Mouse (Mus musculus): ENCODE results near the gene Slit3. TPM values are rescaled to one million over a fixed set of nuclear protein-coding genes. Genes with fewer than 3 reads are reported as not detected.

Gene Slit3
- polyA plus RNA-seq, 1 experiment: 0.04 TPM

GRCm38 (mm10) chr11:35704927-35705326 is 583.9 kb downstream of the Slit3 start:
- TF ChIP-seq FLI1 (IDR thresholded peaks at IDR 0.05; ENCODE audit: low read length): no peak
- TF ChIP-seq GATA1 (IDR thresholded peaks at IDR 0.05; ENCODE audit: borderline replicate concordance, low read length): no peak
- H3K4me1 ChIP-seq: no peaks in the 10 kb centered on the region
- no peaks in the 10 kb centered on the region for H3K36me3 ChIP-seq (replicated peaks; ENCODE audit: low read length)
- no peak overlapping the region for H3K4me3 ChIP-seq (replicated peaks)
- H3K27me3 ChIP-seq (replicated peaks): no peaks in the 10 kb centered on the region
- peaks cover 42% of the 10 kb centered on the region for H3K9me3 ChIP-seq

- no peaks in the 10 kb centered on the region for H3K36me3 ChIP-seq (replicated peaks; ENCODE audit: low read length)
- H3K9me3 ChIP-seq: peaks cover 48% of the 10 kb centered on the region
- H3K4me1 ChIP-seq: no peaks in the 10 kb centered on the region
- H3K27me3 ChIP-seq (replicated peaks): no peaks in the 10 kb centered on the region
- no peak for TF ChIP-seq FLI1 (IDR thresholded peaks at IDR 0.05; ENCODE audit: low read length)
- TF ChIP-seq GATA1 (IDR thresholded peaks at IDR 0.05; ENCODE audit: borderline replicate concordance, low read length): no peak
- no peak overlapping the region for H3K4me3 ChIP-seq (replicated peaks)
These were observed 586.4 kb downstream of the Slit3 start for GRCm38 (mm10) chr11:35707431-35707830.

GRCm38 (mm10) chr11:35711314-35711713 is 590.3 kb downstream of the Slit3 start:
- Histone ChIP-seq H3K9me3 (peaks cover 34% of the 10 kb centered on the region), H3K4me3 (replicated peaks) (no peak overlapping the region), H3K4me1 (no peaks in the 10 kb centered on the region), H3K27me3 (replicated peaks) (no peaks in the 10 kb centered on the region), H3K36me3 (replicated peaks; ENCODE audit: low read length) (no peaks in the 10 kb centered on the region)
- TF ChIP-seq GATA1 (IDR thresholded peaks at IDR 0.05; ENCODE audit: borderline replicate concordance, low read length) (no peak), FLI1 (IDR thresholded peaks at IDR 0.05; ENCODE audit: low read length) (no peak)

- H3K9me3 ChIP-seq: peaks cover 40% of the 10 kb centered on the region
- TF ChIP-seq FLI1 (IDR thresholded peaks at IDR 0.05; ENCODE audit: low read length): no peak
- TF ChIP-seq GATA1 (IDR thresholded peaks at IDR 0.05; ENCODE audit: borderline replicate concordance, low read length): no peak
- H3K27me3 ChIP-seq (replicated peaks): no peaks in the 10 kb centered on the region
- H3K4me3 ChIP-seq (replicated peaks): no peak overlapping the region
- no peaks in the 10 kb centered on the region for H3K36me3 ChIP-seq (replicated peaks; ENCODE audit: low read length)
- H3K4me1 ChIP-seq: no peaks in the 10 kb centered on the region
These were observed 597.9 kb downstream of the Slit3 start for GRCm38 (mm10) chr11:35718881-35719280.

- Histone ChIP-seq H3K36me3 (replicated peaks; ENCODE audit: low read length) (no peaks in the 10 kb centered on the region), H3K27me3 (replicated peaks) (no peaks in the 10 kb centered on the region), H3K9me3 (peaks cover 19% of the 10 kb centered on the region), H3K4me1 (no peaks in the 10 kb centered on the region), H3K4me3 (replicated peaks) (no peak overlapping the region)
- TF ChIP-seq FLI1 (IDR thresholded peaks at IDR 0.05; ENCODE audit: low read length) (no peak), GATA1 (IDR thresholded peaks at IDR 0.05; ENCODE audit: borderline replicate concordance, low read length) (no peak)
These were observed 602.9 kb downstream of the Slit3 start for GRCm38 (mm10) chr11:35723876-35724275.

GRCm38 (mm10) chr11:35726341-35726846 is 605.4 kb downstream of the Slit3 start:
- no peak overlapping the region for H3K4me3 ChIP-seq (replicated peaks)

GRCm38 (mm10) chr11:35728200-35728599 is 607.2 kb downstream of the Slit3 start:
- H3K9me3 ChIP-seq: peaks cover 12% of the 10 kb centered on the region
- no peaks in the 10 kb centered on the region for H3K27me3 ChIP-seq (replicated peaks)
- no peaks in the 10 kb centered on the region for H3K4me1 ChIP-seq
- no peak overlapping the region for H3K4me3 ChIP-seq (replicated peaks)
- no peak for TF ChIP-seq GATA1 (IDR thresholded peaks at IDR 0.05; ENCODE audit: borderline replicate concordance, low read length)
- no peak for TF ChIP-seq FLI1 (IDR thresholded peaks at IDR 0.05; ENCODE audit: low read length)
- H3K36me3 ChIP-seq (replicated peaks; ENCODE audit: low read length): no peaks in the 10 kb centered on the region

More at GRCm38 (mm10) chr11:35726341-35726846, 605.4 kb downstream of the Slit3 start:
- Histone ChIP-seq H3K9me3 (peaks cover 19% of the 10 kb centered on the region), H3K27me3 (replicated peaks) (no peaks in the 10 kb centered on the region), H3K4me1 (no peaks in the 10 kb centered on the region), H3K36me3 (replicated peaks; ENCODE audit: low read length) (no peaks in the 10 kb centered on the region)
- TF ChIP-seq GATA1 (IDR thresholded peaks at IDR 0.05; ENCODE audit: borderline replicate concordance, low read length): no peak
- TF ChIP-seq FLI1 (IDR thresholded peaks at IDR 0.05; ENCODE audit: low read length): no peak

GRCm38 (mm10) chr11:35729186-35729585 is 608.2 kb downstream of the Slit3 start:
- TF ChIP-seq FLI1 (IDR thresholded peaks at IDR 0.05; ENCODE audit: low read length) (no peak), GATA1 (IDR thresholded peaks at IDR 0.05; ENCODE audit: borderline replicate concordance, low read length) (no peak)
- no peak overlapping the region for H3K4me3 ChIP-seq (replicated peaks)
- H3K36me3 ChIP-seq (replicated peaks; ENCODE audit: low read length): no peaks in the 10 kb centered on the region
- no peaks in the 10 kb centered on the region for H3K4me1 ChIP-seq
- peaks cover under 1% of the 10 kb centered on the region for H3K27me3 ChIP-seq (replicated peaks)
- peaks cover 9% of the 10 kb centered on the region for H3K9me3 ChIP-seq

- TF ChIP-seq GATA1 (IDR thresholded peaks at IDR 0.05; ENCODE audit: borderline replicate concordance, low read length): no peak
- TF ChIP-seq FLI1 (IDR thresholded peaks at IDR 0.05; ENCODE audit: low read length): no peak
- Histone ChIP-seq H3K9me3 (0 out of 2 replicates have a peak, but pooled peaks cover 3% of the 10 kb centered on the region), H3K4me1 (no peaks in the 10 kb centered on the region), H3K36me3 (replicated peaks; ENCODE audit: low read length) (no peaks in the 10 kb centered on the region), H3K27me3 (replicated peaks) (peaks cover 2% of the 10 kb centered on the region), H3K4me3 (replicated peaks) (no peak overlapping the region)
These were observed 611.3 kb downstream of the Slit3 start for GRCm38 (mm10) chr11:35732366-35732765.

- 0 out of 2 replicates have a peak, but pooled peaks cover 3% of the 10 kb centered on the region for H3K9me3 ChIP-seq
- H3K4me1 ChIP-seq: no peaks in the 10 kb centered on the region
- TF ChIP-seq GATA1 (IDR thresholded peaks at IDR 0.05; ENCODE audit: borderline replicate concordance, low read length) (no peak), FLI1 (IDR thresholded peaks at IDR 0.05; ENCODE audit: low read length) (no peak)
- no peak overlapping the region for H3K4me3 ChIP-seq (replicated peaks)
- no peaks in the 10 kb centered on the region for H3K36me3 ChIP-seq (replicated peaks; ENCODE audit: low read length)
- peaks cover 2% of the 10 kb centered on the region for H3K27me3 ChIP-seq (replicated peaks)
These were observed 615.8 kb downstream of the Slit3 start for GRCm38 (mm10) chr11:35736817-35737216.
